Mouse (Mus musculus) cerebellum, postnatal 36 days (tissue): ENCODE results near the gene Sbf2.
A peak's percentile ranks its signal among the peaks of the same experiment; 100 is the strongest.
"Not testable (repeated sequence)": the region's sequence is repeated elsewhere in the genome, so short reads cannot be mapped to it uniquely, and the experiment has no call there.

Experiments used
- DNase-seq, 2 experiments: peaks; one replicate each; pipeline ENCODE4 v3.0.0; 2021 to 2022; ENCODE audit warnings: mixed read lengths in 2 of 2

Gene Sbf2

DNA sequence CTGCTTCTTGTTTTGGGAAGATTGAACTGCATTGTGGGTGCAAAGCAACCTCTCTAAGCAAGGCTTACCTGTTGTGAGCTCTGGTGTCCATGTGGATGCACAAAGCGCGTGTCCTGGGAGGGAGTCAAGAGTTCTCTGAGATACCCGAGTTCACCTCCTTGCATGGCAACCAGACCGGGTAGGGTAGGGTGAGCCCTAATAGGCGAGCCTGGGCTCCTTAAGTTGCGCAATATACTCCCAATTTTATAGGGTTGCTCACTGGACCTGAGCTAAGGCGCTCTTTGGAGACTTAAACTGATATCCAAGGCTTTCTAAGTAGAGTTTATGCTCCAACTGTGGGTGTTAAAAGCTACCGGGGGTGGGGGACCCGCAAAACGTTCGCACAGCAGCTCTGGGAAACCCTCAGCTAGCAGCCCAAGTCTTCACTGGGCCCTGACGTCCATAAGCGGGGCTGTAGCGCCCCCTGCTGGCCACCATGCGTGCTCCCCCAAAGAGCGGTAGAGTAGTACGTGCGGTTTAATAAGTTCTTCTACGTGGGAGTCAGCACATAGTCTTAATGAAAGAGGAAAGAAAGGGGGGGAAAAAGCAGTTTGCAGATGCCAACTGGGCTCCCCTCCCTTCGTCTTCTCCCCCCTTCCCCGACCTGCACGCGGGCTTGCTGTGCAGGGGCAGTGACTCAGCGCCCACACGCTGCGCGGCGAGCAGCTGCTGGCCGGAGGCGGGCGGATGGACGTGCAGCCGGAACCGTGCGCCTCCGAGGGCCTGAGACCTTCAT lies 15.4 kb upstream of the Sbf2 start:
- DNase-seq = peak; percentile 84

DNA sequence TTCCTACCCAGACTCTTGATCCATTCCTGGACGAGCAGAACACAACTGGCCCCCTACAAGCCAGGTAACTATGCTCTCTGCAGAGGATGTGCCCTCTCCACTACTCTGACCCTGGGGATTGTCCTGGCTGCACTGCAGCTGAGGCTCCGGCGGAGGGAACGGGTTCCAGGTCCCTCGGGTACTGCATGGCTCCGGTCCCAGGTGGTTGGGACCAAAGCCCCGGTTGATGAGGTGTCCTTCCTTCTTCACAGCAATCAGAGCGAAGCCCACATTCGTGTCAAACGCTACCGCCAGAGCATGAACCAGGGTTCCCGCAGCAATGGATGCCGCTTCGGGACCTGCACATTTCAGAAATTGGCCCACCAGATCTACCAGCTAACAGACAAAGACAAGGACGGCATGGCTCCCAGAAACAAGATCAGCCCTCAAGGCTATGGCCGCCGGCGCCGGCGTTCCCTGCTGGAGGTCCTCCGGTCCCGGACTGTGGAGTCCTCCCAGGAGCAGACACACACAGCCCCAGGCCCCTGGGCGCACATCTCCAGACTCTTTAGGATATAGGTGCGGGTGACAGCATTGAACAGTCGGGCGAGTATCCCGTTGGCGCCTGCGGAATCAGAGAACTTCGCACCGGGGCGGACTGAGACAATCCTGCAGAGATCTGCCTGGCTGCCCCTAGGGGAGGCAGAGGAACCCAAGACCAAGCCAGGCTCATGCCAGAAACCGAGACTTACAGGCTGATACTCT lies 14.1 kb upstream of the Sbf2 start:
- DNase-seq = peak; percentile 36

DNA sequence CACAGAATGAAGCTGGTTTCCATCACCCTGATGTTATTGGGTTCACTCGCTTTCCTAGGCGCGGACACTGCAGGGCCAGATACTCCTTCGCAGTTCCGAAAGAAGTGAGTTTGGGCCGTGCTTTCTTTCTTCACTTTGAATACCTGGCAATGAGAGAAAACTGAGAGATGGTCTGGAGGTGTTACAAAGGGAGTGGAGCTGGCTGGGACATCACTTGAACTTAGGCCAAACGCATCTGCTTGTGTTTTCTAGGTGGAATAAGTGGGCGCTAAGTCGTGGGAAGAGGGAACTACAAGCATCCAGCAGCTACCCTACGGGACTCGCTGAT lies 13.5 kb upstream of the Sbf2 start:
- peak in 1 of 2 experiments; percentile 16 for DNase-seq

DNA sequence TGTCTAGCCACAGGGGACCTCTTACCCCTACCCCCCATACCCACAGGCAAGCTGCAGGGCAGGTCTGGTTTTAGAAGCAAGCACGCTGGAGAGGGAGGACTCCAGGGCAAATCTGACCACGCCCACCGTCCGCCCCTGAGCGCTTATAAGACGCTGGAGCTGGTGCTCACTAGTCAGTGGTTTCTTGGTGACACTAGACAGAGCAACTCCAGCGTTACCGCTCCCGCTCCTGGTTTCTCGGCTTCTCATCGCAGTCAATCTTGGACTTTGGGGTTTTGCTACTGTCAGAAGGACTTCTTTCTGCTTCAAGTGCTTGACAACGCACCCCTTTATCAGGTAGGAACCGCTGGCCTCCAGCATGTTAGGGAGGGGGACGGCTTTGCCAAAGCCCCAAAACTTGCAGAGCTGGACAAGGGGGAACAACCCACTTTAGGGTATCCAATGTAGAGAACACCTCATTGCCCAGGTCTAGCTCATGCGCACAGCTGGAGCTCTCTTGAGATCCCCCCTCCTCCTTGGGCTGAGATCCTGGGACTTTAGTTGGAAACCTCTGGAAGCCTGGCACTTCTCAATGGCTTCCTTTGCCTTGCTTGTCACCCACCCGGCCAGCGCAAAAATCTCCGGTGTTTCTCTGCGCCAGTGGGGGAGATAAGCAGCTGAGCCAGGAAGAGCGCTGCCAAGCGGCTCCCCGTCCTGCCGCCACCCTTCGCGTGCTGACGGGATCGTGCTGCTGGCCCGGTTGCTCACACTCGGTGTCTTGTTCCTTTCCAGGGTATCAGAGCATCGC lies 13.0 kb upstream of the Sbf2 start, which contains the start of gene Adm:
Gene Adm, plus strand, starts transcription at position 176 of the 787 bp plus-strand sequence.
- peak; percentile 39 to 47 for DNase-seq

DNA sequence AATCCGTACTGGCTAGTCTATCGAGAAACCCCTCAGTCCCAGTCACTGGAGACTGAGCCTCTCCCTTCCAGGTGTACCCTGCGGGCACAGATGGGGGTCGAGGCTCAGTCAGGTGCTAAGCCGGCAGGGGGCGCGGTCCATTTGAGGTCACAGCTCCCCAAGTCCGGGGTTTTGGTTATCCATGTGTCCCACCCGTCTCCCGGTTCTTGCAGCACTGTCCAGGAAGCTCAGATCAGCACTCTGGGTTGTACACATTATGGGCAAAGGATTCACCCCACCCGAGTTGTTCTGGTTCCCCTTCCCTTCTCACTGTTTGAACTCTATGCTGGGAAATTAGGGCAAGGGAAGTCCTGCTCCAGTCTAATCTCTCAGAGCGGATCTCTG lies 12.4 kb upstream of the Sbf2 start:
- DNase-seq = peak in 1 of 2 experiments; percentile 16

DNA sequence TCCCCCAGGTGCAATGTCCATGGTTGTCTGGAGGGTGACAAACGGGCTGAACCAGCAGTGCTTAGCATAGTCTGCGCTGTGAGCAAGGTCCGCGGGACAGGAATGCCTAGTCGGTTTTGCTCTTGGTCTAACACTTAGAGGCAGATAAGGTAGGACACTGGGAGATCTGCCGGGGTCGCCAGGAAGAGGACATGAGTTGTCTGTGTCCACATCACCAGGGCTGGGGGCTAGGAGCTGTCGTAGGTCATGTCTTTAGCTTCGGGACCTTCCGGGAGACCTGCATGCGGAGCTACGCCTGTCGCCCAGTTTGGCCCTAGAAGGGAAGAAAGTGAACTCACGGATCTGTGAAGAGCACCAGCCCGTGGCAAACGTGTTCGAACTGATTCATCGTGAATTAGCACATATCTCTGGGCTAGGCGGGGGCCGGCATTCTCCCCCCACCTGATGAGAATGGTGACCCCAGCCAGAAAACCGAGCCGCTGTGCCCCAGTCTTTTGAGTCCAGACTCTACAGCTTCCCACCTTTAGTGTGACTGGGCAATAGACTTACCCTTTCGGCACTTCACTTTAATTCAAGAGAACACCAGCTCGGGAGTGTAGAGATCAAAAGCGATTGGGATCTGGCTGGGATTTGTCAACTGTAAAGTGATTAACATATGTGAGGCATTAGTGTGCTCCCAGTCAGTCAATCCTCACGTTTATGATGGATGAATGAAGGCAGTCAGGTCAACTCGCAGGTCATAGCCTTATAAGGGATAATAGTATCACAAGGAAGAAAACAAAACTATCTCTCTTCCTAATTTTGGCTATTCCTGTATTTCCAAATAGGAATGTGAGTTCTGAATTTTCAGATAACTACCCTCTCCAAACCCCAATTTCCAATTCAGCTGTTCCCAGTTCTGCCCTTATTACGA lies 11.7 kb upstream of the Sbf2 start:
- no peak for DNase-seq

DNA sequence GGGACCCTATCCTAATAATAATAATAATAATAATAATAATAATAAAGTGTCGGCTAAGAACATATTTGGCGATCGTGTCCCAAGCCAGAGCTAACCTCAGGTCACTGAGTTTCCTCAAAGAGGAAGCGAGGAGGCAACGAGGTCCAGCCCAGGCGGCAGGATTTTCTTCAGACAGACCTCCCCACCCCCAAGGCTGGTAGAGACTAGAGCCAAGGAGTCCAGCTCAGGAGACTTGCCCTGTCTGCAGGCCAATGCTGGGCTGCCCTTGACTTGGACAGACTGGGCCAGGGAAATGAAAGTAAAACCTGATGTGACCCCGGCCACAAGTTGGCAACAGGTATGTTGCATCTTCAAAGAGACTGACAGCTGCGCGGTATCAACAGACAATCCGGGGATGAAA lies 10.8 kb upstream of the Sbf2 start:
- no peak for DNase-seq

DNA sequence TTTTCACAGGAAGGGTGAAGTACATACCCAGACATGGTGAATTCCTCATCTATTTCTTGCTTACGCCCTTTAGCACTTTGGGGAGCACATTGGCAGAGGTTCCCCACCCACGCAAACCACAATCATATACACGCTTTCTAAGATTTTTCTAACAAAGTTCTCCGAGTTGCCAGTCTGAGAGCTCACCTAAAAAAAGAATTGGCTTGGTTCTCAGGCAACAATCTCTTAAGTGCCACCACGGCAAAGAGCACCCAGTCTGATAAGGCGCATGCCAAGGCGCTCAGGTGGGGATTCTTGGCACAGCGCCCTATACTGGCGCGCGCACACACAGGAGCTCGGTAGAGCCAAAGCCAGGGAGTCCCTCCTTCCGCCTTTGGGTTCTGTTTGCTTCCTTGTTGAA lies 10.2 kb upstream of the Sbf2 start:
- DNase-seq = no peak

DNA sequence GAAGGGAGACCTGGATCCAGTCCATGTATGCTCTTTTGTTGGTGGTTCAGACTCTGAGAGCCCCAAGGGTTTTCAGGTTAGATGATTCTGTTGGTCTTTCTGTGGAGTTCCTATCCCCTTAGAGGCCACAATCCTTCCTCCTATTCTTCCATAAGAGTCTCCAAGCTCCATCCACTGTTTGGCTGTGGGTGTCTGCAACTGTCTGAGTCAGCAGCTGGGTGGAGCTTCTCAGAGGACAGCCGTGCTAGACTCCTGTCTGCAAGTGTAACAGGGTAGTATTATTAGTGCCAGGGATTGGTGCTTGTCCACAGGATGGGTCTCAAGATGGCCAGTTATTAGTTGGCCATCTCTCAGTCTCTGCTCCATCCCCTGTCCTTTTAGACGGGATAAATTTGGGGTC lies 9.3 kb upstream of the Sbf2 start:
- no peak for DNase-seq

DNA sequence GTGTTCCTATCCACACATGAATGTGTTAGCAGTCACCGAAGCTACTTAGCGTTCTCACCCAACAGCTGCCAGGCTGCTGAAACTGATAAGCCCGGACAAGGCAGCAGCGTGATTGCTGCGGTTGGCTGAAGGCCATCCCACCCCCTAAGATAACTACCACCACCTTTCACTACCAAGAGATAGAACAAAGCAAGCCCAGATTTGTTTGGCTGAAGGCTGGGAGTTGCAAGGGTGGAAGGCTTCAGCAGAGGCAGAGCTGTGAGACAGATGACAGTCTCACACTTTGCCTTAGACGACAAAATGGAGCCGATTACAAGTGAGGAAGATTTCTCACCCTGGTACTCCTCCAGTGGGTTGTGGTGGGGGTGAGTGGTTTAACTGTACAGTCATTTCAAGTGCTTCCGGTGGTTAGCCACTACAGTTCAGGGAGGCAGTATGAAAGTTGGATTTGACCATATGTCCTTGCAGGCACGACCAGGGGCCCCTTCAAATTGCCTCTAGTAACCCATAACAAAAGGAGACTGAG lies 4.4 kb upstream of the Sbf2 start:
- DNase-seq = no peak

DNA sequence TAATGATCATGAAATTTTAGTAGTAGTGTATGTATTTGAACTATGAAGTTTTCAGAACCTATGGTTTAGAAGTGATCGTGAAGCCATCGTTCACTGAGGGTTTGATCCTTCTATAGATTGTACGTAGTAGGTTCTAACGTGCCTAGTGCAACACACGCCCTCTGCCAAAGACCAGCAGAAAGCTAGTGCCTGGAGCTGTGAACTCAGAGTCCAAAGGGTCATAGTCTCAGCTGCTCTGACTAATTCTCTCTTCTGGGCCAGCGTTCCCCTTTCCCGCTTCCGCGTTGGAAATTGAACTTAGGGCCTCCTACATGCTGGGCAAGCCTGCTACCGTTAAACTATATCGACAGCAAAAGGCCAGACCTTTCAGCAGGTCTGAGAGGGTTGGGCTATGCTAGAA lies 1.1 kb upstream of the Sbf2 start:
- no peak for DNase-seq

DNA sequence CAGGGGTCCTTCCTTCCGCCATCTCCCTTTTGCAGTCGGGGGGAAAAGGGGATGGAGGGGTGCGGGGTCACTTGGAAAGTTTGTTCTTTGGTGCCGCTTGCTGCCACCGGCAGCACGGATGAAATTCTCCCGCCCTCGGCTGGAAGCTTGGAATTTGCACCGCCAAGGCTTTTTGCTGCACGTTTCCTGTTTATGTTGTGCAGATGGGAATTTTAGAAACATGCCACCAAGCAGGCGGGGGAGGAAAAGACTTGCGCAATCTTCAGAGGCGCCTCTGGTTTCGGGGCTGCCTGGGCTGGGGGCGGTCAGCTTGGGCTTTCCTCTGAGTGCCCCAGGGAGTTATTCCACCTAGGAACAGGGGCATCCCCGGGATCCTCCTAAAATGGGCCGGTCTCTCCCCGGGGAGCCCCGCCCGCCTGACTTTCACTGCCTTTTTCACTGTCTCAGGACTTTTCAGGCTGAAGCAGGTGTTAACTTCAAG lies 469 bp upstream of the Sbf2 start:
- peak; percentile 33 to 40 for DNase-seq

DNA sequence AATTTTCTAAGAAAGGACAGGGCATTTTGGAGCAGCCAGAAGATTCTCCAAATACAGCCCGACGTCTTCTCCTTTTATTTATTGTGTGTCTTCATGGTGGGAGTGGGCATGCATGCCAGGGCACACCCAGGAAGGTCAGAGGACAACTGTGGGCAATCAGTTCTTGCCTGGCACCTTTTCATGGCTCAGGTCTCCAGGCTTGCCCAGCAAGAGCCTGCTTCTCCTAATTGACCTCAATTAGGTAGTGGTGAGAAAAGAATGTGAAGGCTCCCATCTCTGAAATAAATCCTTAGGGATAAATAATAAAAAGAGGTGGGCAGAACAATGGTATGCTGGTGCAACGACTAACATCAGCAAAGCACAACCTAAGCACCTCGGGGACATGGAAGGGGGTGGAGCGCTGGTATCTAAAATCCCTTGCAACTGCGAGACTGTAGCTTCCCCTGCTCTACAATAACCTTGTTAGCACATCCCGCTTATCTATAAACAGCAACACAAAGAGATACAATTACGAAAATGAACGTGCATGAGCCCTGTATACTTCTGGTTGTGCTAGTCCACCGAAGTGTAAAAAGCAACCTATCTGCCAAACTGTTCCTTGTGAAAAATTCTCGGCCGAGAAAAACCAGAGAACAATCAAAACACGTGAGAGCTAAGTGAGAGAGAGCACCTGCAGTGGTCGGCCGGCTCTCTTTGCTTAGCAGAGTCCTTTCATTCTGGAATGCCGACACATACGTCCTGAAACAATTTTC lies 1.2 kb downstream of the Sbf2 start:
- no peak for DNase-seq

DNA sequence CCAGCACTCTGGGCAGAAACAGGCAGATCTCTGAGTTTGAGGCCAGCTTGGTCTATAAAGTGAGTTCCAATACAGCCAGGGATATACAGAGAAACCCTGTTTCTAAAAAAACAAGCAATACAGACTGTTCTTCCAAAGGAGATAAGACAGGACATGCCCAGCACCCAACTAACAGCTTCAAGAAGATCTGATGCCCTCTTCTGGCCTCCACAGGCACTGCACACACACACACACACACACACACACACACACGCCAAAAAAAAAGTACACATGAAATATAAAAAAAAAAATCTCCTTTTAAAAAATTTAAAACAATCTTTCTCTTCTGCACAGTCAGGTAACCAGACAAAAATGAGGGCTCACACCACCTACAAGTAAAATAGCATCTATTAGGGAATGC lies 7.8 kb downstream of the Sbf2 start:
- no peak for DNase-seq

DNA sequence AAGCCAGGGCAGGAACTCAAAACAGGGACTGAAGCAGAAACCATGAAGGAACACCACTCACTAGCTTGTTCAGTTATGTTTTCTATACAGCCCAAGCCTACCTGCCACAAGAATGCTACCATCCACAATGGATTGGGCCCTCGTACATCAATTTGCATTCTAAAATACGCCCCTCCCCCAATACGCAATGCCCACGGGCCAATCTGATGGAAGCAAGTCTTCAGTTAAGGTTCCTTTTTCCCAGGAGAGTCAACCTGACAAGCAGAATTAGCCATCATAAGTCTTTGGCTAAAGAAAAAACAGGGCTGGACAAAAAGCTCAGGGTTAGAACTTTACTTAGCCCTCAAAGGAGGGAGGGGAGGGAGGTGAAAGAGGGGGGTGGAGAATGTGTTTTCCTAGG lies 9.2 kb downstream of the Sbf2 start:
- DNase-seq = no peak

DNA sequence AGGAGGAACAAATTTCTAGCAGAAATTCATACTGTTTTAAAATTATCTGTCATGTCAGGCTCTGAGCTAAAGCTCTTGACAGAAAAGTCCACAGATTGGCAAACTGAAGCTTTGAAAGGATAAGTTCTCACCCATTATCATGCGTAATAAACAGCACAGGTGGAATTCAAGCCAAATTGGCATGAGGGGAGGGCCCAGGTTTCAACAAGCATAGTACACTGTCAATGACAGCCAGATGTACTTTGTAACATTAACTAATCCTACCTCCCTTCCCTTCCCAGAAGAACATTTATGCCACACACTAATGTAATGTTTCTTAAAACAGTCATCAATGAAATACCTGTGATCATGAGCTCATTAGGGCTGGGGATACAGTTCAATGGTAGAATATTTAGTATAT lies 17.6 kb downstream of the Sbf2 start:
- DNase-seq = no peak

DNA sequence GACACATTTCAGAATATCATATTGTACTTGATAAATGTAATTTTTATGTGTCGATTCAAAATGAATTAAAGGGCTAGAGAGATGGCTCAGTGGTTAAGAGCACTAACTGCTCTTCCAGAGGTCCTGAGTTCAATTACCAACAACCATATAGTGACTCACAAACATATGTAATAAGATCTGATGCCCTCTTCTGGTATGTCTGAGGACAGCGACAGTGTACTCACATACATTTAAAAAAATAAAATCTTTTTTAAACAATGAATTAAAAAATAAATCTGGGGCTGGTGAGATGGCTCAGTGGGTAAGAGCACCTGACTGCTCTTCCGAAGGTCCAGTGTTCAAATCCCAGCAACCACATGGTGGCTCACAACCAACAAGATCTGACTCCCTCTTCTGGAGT lies 20.7 kb downstream of the Sbf2 start:
- not testable (repeated sequence) for DNase-seq

DNA sequence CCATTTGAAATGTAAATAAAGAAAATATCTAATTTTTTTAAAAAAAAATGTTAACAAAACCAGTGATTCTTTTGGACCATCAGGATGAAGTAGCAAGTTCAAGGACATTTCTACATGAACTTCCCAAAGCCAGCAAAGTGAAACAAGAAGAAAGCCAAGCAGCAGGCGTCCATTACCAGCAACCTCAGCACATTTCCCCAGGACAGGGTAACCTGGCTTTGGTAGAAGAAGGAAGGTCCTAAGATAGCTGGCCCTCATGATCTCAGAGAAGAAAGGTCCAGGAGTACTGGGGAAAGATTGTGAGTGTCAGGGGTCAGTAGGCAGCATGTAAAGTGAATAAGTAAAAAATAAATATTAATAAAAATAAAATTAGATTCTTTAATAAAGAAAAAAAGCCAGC lies 27.0 kb downstream of the Sbf2 start:
- no peak for DNase-seq

DNA sequence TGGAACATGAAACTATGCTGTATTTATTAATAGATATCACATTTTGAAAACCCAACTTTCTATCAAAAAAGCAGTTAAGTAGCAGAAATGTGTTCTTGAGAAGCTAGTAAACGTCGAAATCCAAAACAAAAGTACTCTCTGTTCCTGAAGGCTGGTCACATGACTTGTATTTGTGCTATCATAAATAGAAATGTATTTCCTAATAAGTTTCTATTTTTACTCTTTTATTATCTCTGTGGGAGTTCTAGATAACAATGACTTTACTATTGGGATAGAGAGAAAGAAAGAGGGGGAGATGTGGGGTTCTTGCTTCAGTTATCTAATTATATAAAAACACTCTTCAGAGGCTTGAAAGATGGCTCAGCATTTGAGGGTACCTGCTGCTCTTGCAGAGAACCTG lies 29.5 kb downstream of the Sbf2 start:
- DNase-seq = no peak

DNA sequence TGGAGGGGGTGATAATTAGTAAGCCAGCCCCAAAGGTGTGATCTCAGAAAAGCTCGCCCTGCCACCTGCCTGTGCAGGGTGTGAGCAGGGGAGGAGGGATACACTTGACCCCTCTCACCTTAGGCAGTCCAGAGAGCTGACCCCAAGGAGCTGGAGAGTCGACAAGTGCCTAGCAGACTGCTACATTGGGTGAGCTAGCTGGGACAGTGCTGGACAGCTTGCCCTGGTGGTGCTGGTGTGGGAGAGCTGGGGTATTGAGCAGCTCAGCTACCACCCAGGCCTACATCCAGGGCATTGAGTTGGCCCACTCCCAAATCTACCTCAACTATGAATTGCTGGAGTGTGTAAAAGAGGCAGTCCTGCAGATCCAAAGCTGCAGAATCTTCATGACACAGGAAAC lies 30.6 kb downstream of the Sbf2 start:
- DNase-seq = no peak

DNA sequence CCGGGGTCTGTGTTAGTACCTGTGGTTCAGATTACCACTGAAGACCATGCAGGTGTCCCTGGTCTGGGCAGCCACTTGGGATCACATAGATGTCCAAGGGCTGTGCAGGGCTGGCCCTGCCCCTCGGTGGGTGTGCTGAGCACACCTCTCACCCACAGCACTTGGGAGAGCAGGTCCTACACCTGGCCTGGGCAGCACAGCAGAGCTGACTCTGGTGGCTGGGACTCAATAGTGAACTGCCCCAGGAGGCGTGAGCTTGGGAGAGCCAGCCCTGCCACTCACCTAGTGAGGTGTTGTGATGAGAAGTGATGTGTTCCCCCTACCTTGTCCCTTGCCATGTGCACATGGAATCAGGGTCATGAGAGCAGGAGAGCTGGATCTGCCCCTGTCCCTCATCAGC lies 31.0 kb downstream of the Sbf2 start:
- no peak for DNase-seq
